Comparison of ENCODE assay signal across 24 mouse cellular contexts in the genomic region with DNA sequence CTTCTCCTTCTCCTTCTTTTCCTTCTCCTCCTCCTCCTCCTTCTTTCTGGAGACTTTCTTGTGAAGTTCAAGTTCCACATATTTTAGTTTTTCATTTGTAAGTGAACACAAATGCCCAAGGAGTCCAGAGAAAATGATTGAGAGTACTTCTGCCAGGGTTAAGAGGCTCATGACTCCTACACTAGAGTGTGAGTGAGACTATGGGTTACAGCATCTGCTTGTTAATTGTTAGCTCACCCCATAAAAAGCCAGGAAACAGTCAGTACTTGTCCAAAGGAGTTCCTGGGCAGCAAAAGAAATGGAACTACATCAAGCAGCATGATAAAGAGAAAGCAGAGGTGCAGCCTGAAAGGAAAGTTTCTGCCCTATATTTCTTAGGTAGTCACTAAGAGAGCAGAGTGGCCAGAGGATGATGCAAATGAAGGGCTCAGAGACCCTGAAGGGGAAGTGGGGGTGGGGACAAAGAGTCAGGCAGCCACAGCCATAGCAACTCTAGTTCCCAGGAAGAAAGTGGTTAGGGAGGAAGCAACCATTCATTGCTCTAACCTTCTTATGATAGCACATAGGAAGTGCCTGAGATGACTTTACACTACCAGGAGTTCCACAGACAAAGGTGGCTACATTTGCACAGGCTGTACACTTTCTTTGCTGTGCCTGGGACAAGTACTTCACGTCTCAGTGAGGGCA. TPM values are rescaled to one million over a fixed set of nuclear protein-coding genes. Genes with fewer than 3 reads are reported as not detected.
A peak's percentile ranks its signal among the peaks of the same experiment; 100 is the strongest.
DNase-seq lines count a peak whose midpoint lies in the region; ATAC-seq and TF ChIP-seq lines count a peak whose summit lies in the region.
"Had no signal": no experiment of that assay in that cellular context is flagged by ENCODE, and none has a peak within 500 bp of the region (broad histone marks: within the 10 kb centered on the region; RNA-seq: fewer than 3 reads in every experiment).

No protein-coding gene starts in this region.

- no peak overlapping the region for H3K4me3 ChIP-seq in lung, embryonic 15.5 days
- no peak overlapping the region for H3K4me3 ChIP-seq in CH12.LX (replicated peaks in 1 of 3; ENCODE audit: low read depth in 2 of 3, low read length in 2 of 3, poor library complexity in 1 of 3)
- H3K4me3 ChIP-seq: embryonic facial prominence, embryonic 15.5 days; erythroblast, embryonic 14.5 days; forebrain, embryonic 10.5 days; heart, embryonic 10.5 days; hindbrain, embryonic 13.5 days had no signal

- no peak for TF ChIP-seq POLR2A in CH12.LX (IDR thresholded peaks at IDR 0.05; ENCODE audit: low read depth, low read length)

- dilution Hi-C loops in CH12.LX (cut with MboI; ENCODE audit: extremely low pct_ligation_motif_present, extremely low pct_unique_long_range_greater_than_20kb, low sequenced_read_pairs) = no loop called here

- no peak overlapping the region for H3K4me2 ChIP-seq in lung, embryonic 15.5 days
- no peak overlapping the region for H3K4me2 ChIP-seq in CH12.LX (ENCODE audit: insufficient read depth, low read depth, poor library complexity, severe bottlenecking)
- H3K4me2 ChIP-seq: embryonic facial prominence, embryonic 15.5 days; hindbrain, embryonic 13.5 days had no signal

- no peaks in the 10 kb centered on the region for H3K9me3 ChIP-seq in lung, embryonic 15.5 days
- H3K9me3 ChIP-seq in CH12.LX (replicated peaks; ENCODE audit: low read length) = no peaks in the 10 kb centered on the region
- H3K9me3 ChIP-seq: embryonic facial prominence, embryonic 15.5 days; forebrain, embryonic 10.5 days; G1E; heart, embryonic 10.5 days; hindbrain, embryonic 13.5 days had no signal

- no peaks in the 10 kb centered on the region for H3K36me3 ChIP-seq in lung, embryonic 15.5 days
- H3K36me3 ChIP-seq in CH12.LX (replicated peaks in 1 of 2; ENCODE audit: control insufficient read depth in 1 of 2, insufficient read depth in 1 of 2, low read length in 1 of 2) = no peaks in the 10 kb centered on the region
- H3K36me3 ChIP-seq: embryonic facial prominence, embryonic 15.5 days; forebrain, embryonic 10.5 days; G1E; heart, embryonic 10.5 days; hindbrain, embryonic 13.5 days had no signal

- DNase-seq in lung, postnatal 14 days = no peak
- peak; percentile 17 for DNase-seq in CH12.LX (ENCODE audit: extremely low read depth)
- no peak for DNase-seq in cerebellum, postnatal 25 days
- DNase-seq: adrenal gland, adult 8-10 months; cerebellum, adult 11-12 months; cerebellum, adult 9-11 months; embryo, embryonic 11 days; gastrocnemius, postnatal 36 days; heart, adult 18-20 months; heart, postnatal 10 days; heart, postnatal 4 days had no signal

- no peak for TF ChIP-seq RAD21 in CH12.LX (IDR thresholded peaks at IDR 0.05; ENCODE audit: low read depth, low read length)

- 17% methylated on average over 1 of the region's 1 CpGs for WGBS in lung, embryonic 15.5 days

- no peaks in the 10 kb centered on the region for H3K4me1 ChIP-seq in lung, embryonic 15.5 days
- peaks cover 0 to 4% of the 10 kb centered on the region in 2 experiments; a peak in 1 of 4 replicates for H3K4me1 ChIP-seq in CH12.LX (ENCODE audit: control insufficient read depth in 1 of 2, insufficient read depth in 2 of 2)
- H3K4me1 ChIP-seq: embryonic facial prominence, embryonic 15.5 days; forebrain, embryonic 10.5 days; heart, embryonic 10.5 days; hindbrain, embryonic 13.5 days had no signal

- no peak for TF ChIP-seq CTCF in CH12.LX (conservative IDR thresholded peaks at IDR 0.05 in 1 of 2, IDR thresholded peaks at IDR 0.05 in 1 of 2; ENCODE audit: low read depth in 2 of 2, low read length in 2 of 2)

- no peak for TF ChIP-seq EP300 in CH12.LX (IDR thresholded peaks at IDR 0.05; ENCODE audit: low read length)

- H3K27ac ChIP-seq in lung, embryonic 15.5 days = peak overlapping the region; percentile 59
- H3K27ac ChIP-seq in CH12.LX (ENCODE audit: insufficient read depth, low read depth) = no peak overlapping the region
- H3K27ac ChIP-seq: embryonic facial prominence, embryonic 15.5 days; forebrain, embryonic 10.5 days; heart, embryonic 10.5 days; hindbrain, embryonic 13.5 days; hindbrain, postnatal 0 days had no signal

- H3K9ac ChIP-seq in lung, embryonic 15.5 days = no peak overlapping the region
- H3K9ac ChIP-seq in CH12.LX (ENCODE audit: insufficient read depth, low read depth) = no peak overlapping the region
- H3K9ac ChIP-seq: embryonic facial prominence, embryonic 15.5 days; hindbrain, embryonic 13.5 days had no signal

- no peaks in the 10 kb centered on the region for H3K27me3 ChIP-seq in lung, embryonic 15.5 days
- no peaks in the 10 kb centered on the region for H3K27me3 ChIP-seq in CH12.LX (replicated peaks)
- H3K27me3 ChIP-seq: embryonic facial prominence, embryonic 15.5 days; hindbrain, embryonic 13.5 days had no signal

- H3K79me2 ChIP-seq in CH12.LX (replicated peaks; ENCODE audit: control insufficient read depth, extremely low read depth, insufficient read depth, poor library complexity, severe bottlenecking) = no peaks in the 10 kb centered on the region

- in situ Hi-C loops in CH12.LX (cut with MboI; ENCODE audit: low pct_ligation_motif_present, low pct_unique_long_range_greater_than_20kb, low sequenced_read_pairs) = no loop called here

- no peak for ATAC-seq in lung, embryonic 15.5 days (ENCODE audit: borderline replicate concordance, extremely low read depth, low FRiP score, low TSS enrichment)
- peak; percentile 60; the same call in 1 of the 2 replicates for ATAC-seq in common myeloid progenitor, adult 5-6 weeks (replicated peaks; ENCODE audit: low read depth, poor library complexity, severe bottlenecking)
- peak; percentile 54; the same call in 1 of the 2 replicates for ATAC-seq in megakaryocyte progenitor cell, adult 5-6 weeks (replicated peaks; ENCODE audit: poor library complexity)
- ATAC-seq: forebrain, embryonic 14.5 days; hindbrain, postnatal 0 days had no signal

TF ChIP-seq in CH12.LX, 34 proteins besides CTCF, POLR2A, EP300 and RAD21:
- TF ChIP-seq KAT2A (IDR thresholded peaks at IDR 0.05; ENCODE audit: insufficient replicate concordance, low read length) = no peak
- TF ChIP-seq SIN3A (IDR thresholded peaks at IDR 0.05; ENCODE audit: low read length) = no peak
- TF ChIP-seq MAX (IDR thresholded peaks at IDR 0.05; ENCODE audit: low read length) = no peak
- no peak for TF ChIP-seq UBTF (IDR thresholded peaks at IDR 0.05; ENCODE audit: low read depth, low read length)
- TF ChIP-seq ETS1 (conservative IDR thresholded peaks at IDR 0.05; ENCODE audit: low read depth, low read length) = no peak
- TF ChIP-seq CHD1 (IDR thresholded peaks at IDR 0.05; ENCODE audit: low read depth, low read length) = no peak
- TF ChIP-seq TBP (conservative IDR thresholded peaks at IDR 0.05; ENCODE audit: low read depth, low read length) = no peak
- no peak for TF ChIP-seq ZKSCAN1 (IDR thresholded peaks at IDR 0.05; ENCODE audit: borderline replicate concordance, low read depth, low read length)
- TF ChIP-seq E2F4 (IDR thresholded peaks at IDR 0.05; ENCODE audit: insufficient replicate concordance, low read depth, low read length) = no peak
- no peak for TF ChIP-seq BHLHE40 (IDR thresholded peaks at IDR 0.05; ENCODE audit: low read depth, low read length)

RNA-seq across cellular contexts. Expression of gene Bmp15, which starts 24.9 kb away (rescaled TPM):
- polyA plus RNA-seq in lung, embryonic 15.5 days (2015; fragmentation: Nextera tagmentation; extraction: Ambion mirVana) = 0.05 TPM in 1 of 2 replicates, not detected in the other
- total RNA-seq in CH12.LX (2012; rRNA removed) (not detected in 2 replicates), CH12.LX (2014; rRNA removed) (not detected in 2 replicates)
- polyA plus RNA-seq in CH12.LX (2012; ENCODE audit: insufficient read length, low read depth) = not detected in 2 replicates
- not detected in 2 replicates for total RNA-seq in common myeloid progenitor, adult 5-6 weeks (2017)
- not detected in 2 replicates for total RNA-seq in megakaryocyte progenitor cell, adult 5-6 weeks (2015)
- not detected in 2 replicates for total RNA-seq in megakaryocyte progenitor cell, adult 5-6 weeks (2017)
- total RNA-seq: gastrocnemius, adult 8-10 months; heart, adult 18-20 months had no signal
- polyA plus RNA-seq: embryonic facial prominence, embryonic 11.5 days; erythroblast, embryonic 14.5 days; forebrain, embryonic 10.5 days; G1E had no signal

RNA-seq across cellular contexts. Expression of gene Shroom4, which starts 54.2 kb away (rescaled TPM):
- 7.0 and 7.6 TPM in 2 replicates for polyA plus RNA-seq in lung, embryonic 15.5 days (2015; fragmentation: Nextera tagmentation; extraction: Ambion mirVana)
- total RNA-seq in CH12.LX (2012; rRNA removed) (0.34 and 0.68 TPM in 2 replicates), CH12.LX (2014; rRNA removed) (0.03 and 0.05 TPM in 2 replicates)
- 0.04 and 0.05 TPM in 2 replicates for polyA plus RNA-seq in CH12.LX (2012; ENCODE audit: insufficient read length, low read depth)
- 1.2 TPM in 2 replicates for total RNA-seq in common myeloid progenitor, adult 5-6 weeks (2017)
- total RNA-seq in megakaryocyte progenitor cell, adult 5-6 weeks (2015) = 0.07 and 0.15 TPM in 2 replicates
- 0.12 and 0.24 TPM in 2 replicates for total RNA-seq in megakaryocyte progenitor cell, adult 5-6 weeks (2017)
- polyA plus RNA-seq: erythroblast, embryonic 14.5 days; G1E had no signal
